Mouse (Mus musculus) embryo, embryonic 10.5 days (tissue): ENCODE results near the gene Esyt1.
"Not testable (repeated sequence)": the region's sequence is repeated elsewhere in the genome, so short reads cannot be mapped to it uniquely, and the experiment has no call there.

Source experiments
- DNase-seq: peaks from one replicate; pipeline ENCODE4 v3.0.0-alpha.2; 2015; ENCODE audit warnings: low spot score

Esyt1 gene

DNA sequence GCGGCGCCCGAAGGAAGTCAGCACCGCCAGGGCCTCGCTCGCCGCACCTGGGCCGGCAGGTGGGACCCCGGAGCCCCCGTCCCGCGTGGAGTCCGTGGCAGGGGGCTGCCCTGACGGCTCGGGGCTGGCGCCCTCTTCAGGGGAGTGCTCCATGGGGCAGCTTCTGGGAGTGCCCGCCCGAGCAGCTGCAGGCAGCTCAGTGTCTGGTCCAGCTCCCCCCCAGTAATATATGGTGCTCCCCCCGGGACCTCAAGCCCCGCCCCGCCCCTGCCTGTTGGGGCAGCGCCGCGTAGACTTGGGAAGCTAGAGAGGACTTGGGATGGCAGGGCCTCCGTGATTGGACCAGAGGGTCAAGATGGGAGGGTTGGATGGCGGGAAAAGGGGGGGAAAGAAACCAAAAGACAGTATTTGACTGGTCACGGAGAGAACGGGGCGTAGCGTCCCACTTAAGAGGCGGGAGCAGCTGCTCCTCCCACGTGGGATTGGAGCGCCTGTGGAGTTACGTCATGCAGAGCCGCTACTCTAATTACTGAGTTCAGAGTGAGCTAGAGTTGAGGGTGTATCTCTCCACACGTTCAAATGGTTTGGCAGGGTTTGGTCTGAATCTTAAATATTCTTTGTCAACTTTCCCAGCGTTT, at the start of gene Esyt1:
Gene Esyt1, minus strand, starts transcription at position 201 of the 638 bp plus-strand sequence.
- peak; percentile 99 for DNase-seq

DNA sequence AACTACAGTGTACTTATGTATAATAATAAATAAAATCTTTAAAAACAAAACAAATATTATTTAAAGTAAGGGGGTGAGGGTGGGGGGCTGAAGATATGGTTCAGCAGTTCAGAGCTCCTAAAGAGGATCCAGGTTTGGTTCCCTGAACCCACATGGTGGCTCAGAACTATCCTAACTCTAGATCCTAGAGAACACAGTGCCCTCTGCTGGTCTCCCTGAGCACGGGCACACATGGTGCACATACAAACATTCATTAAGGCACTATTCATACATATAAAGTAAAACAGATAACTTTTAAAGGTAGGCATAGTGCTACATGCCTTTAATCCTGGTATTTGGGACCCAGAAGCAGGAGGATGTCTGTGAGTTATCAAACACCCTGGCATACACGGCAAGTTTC, 49.4 kb upstream of the Esyt1 start:
- DNase-seq = peak; percentile 32

DNA sequence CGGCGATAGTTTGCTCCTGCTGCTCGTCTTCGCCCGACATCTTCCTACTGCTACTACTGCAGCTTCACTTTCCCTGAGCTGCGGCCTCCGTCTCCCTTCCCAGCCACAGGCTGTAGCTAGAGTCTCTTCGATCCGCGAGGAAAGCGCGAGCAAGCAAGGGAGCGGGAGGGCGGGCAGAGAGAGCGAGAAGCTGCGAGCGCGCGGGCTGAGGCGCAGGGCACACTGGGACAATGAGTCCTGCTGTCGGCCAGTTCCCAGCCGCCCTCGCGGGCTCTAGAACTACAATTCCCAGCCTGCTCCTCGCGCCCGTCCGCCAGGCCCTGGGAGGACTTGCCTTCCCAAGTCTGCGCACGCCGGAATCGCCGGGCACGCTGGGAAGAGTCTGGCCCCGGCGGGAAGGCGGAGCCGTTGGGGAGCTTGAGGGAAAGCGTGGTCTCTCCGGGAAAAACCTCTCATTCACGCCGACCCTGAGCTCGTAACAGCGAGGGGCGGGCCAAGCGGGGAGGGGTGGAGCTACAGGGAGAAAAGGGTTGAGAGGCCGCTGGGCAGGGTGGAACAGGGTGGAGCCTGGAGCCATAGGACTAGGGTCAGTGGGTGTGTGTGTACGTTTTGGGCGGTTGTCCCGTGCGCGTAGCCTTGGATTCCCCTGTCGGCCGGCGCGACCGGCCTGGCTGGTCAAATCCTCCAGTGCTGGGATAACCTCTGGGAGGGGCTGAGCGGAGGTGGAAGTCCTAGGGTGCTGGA, 40.3 kb upstream of the Esyt1 start, which contains the start of gene Pa2g4:
Gene Pa2g4, minus strand, starts transcription at position 200 of the 744 bp plus-strand sequence.
- DNase-seq = peak; percentile 99

DNA sequence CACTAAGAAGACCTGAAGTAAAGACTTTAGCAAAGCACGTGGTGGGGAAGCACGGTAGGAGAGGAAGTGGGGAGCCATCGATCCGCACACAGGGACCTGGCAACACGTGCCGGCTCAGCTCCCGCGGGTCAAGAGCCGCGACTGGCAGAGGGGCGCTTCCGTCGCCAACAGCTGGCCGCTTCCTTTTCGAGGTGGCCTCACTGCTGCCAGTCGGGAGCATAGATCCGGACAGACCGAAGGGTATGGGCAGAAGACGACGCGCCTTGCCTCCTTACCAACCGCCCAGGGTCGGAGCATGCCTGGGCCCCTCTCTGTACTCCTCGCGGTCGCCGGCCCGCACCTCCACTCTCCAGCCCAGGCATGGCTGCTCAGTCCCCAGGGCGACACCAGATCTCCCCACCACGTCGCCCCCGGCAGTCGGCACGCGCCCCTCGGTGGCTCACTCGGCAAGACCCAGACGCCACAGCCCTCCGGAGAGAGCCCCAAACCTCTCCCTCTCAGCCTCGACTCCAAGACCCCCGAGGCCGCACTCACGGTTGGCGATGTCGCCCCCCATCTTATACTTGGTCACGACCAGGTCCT, 39.6 kb upstream of the Esyt1 start:
- peak; percentile 48 for DNase-seq

DNA sequence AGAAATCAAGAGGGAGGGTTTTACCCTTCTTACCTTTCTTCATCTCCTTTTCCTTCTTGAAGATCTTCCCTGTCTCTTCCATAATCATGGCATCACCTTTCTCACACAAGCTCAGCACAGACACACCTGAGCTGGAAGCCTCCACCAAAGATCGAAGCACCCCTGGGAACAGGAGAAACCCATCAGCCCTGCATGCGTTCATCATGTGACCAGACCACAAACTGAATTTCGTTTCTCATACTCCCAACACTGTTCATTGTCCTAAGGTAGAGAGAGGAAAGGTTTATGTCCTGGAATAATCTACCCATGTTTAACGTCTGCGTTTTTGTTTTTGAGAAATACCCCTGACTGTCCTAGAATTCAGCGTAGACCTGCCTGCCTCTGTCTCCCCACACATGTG, 37.9 kb upstream of the Esyt1 start:
- no peak for DNase-seq

DNA sequence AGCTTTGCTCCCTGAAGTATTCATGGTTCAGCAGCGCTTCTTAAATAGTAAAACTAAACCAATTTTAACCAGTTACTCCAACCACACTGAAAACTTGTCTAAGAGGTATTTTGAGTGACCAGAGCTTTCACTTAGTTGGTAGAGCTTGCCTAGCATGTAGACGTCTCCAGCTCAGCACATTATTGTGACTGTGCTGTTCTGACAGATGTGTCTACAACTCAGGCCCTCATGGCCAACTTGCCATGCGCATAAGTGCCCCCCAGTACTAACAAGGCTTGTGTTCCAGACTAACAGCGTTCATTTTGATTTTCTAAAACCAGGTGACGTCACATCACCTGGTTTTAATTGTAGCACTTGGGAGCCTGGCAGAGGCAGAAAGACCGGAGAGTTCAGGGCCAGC, 31.3 kb upstream of the Esyt1 start:
- DNase-seq = no peak

DNA sequence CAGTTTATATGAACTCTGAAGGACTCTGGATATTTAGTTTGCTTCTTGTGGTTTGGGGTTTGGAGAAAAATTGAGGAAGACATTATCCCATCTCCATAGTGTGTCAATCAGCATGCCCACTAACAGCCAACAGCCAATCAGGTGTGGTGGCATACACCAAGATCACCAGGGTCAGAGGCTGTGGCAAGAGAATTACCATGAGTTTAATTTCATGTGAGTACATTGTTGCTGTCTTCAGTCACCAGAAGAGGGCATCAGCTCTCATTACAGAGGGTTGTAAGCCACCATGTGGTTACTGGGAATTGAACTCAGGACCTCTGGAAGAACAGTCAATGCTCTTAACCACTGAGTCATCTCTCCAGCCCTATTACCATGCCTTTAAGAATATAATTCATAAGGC, 30.6 kb upstream of the Esyt1 start:
- DNase-seq = peak; percentile 24

DNA sequence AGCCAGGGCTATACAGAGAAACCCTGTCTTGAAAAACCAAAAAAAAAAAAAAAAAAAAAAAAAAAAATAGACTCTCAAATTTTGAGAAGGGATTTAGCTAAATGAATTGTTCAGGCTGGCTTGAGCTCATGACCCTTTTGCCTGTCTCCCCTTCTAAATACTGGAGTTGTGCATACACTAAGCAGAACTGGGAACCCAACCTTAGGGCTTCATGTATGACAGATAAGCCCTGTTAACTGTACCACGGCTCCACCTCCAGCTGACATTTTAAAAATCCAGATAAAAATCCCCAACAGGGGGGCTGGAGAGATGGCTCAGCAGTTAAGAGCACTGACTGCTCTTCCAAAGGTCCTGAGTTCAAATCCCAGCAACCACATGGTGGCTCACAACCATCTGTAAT, 29.9 kb upstream of the Esyt1 start:
- not testable (repeated sequence) for DNase-seq

DNA sequence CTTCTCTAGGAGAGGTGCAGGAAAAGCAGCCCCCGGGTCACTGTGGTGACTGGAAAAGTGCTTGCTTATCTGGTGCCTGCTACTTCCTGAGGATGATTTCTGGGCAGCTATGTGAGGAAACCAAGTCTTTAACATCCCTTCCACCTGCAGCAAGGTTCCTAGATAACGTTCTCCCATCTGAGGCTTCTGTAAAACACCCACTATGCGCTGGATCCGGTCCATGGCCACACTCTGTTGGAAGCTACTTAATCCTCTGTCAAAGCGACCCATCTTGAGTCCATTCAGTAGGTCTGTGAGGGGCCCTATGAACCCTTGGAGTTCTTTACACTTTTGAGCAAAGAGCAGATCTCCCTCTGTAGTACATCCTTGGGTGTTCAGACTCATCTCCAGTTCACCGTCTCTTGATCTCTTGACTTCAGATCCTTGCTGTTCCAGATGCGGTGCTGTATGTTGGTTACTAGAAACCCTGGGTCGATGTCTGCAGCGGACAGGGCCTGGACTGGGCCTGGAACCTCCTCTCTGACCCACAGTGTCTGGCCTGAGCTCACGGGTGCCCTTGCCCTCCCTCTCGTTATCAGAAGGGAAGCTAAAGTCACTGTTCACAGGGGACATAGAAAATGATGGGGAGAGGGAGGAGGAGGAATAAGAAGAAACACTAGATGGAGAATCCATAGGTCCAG, 24.6 kb upstream of the Esyt1 start:
- DNase-seq = not testable (repeated sequence)

DNA sequence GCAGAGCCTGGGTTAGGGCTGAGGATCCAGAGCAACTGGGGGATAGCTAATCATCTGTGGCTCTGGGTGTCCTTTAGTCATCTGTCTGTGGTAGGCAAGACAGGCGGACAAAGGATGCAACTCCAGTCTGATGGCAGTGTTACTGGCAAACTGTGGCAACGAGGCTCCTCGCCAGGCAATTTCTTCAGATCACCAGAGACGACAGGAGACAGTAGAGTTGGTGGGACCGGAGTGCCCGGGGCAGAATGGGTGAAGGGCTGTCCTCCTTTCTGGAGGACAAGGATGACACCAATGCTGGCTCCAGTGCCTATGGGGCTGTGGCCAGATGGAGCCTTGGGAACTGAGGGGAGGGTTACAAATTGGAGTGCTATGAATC, 24.0 kb upstream of the Esyt1 start:
- not testable (repeated sequence) for DNase-seq

DNA sequence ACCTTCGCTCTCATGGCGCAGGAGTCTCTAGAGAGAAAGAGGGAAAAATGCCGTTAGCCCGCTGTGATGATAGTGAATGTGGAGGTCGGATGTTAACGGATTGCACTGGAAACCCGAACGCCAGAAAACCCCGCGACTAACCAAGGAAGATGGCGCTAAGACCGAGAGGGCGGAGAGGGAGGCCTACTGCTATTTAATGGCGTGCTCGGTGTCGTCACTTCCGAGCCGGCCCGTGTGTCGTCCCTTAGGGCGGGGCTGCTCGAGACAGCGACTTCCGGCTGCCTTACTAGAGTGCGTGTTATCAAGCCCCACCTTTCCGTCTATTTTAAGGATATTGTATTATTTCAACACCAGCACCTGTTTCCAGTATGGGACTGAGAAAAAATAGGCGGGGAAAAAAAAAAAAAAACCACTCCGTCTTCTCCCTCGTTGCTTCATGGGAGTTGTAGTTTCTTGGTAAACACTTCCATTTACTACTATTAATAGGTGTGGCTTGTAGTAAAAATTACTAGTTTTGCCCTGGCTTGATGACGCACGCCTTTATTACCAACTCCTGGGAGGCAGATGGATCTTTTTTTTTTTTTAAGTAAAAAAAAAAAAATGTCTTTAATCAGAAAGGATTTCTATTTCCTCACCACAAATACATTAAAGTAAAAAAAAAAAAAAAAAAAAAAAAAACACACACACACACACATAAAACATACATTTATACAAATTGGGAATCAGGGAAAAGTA, 23.4 kb upstream of the Esyt1 start, which contains the start of gene Rpl41:
Gene Rpl41, minus strand, starts transcription at position 359 of the 735 bp plus-strand sequence.
- DNase-seq = peak; percentile 98

DNA sequence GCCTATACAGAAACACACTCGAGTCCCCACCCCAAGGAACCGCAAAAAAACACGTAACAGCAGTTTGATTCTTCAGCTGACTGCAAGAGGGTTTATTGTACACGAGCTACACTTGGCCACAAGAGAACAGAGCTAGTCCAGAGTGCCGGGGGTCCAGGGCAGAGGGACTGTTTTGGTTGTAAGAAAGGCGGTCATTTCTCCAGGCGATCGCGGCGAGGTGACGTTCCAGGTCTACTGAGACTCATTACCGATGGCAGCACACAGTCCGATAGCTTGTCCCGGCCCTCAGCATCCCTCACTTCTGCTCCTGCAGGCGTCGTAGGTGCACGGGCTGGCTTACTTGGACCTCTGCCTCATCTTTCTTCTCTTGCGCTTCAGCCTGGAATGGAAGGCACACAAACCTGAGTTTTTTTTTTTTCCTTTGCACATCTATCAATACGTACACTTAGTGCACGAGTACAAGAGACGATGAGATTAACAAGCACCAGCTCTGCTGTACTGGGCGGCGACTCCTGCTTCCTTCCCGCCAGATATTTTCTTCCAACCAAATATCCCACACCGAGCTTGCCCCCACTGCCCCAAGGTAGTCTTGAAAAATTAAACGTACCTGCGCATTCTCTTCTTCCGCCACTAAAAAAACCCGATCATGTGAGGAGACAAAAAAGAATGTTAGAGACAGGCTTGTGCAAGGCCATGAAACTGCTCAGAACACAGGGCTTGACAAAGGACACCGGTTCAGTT, 22.6 kb upstream of the Esyt1 start:
- peak; percentile 17 for DNase-seq

DNA sequence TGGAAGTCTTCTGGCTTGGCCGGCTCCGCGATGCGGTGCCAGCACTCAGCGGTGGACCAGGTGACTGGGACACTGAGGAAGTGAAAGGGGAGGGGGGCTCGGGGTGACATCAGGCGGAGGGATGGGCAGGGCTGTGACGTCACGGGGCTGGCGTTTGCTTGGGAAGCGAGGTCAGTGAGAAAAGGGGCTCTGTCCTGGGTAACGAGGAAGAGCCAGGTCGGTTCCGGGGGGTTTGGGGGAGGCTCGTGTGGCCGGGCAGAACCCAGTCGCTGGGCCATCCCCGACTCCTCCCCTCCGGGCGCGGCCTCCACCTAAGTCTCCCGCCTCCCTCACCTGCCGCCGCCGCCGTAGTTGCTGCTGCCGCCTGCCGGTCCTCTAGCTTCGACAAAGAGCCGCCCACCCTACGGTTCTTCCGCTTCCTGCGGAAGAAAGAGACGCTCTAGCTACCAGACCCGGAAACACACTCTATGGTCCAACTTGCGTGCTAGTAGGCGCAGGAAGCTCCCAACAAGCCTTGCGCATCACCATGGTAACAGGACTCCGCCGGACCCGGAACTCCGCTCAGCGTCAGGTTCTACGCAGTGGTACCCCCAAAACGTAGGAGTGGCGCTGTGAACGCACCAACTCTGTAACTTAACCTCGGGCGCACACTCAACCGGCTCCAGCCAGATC, 21.8 kb upstream of the Esyt1 start, which contains the start of gene Zc3h10:
Gene Zc3h10, minus strand, starts transcription at position 414 of the 672 bp plus-strand sequence.
- DNase-seq = peak; percentile 99

DNA sequence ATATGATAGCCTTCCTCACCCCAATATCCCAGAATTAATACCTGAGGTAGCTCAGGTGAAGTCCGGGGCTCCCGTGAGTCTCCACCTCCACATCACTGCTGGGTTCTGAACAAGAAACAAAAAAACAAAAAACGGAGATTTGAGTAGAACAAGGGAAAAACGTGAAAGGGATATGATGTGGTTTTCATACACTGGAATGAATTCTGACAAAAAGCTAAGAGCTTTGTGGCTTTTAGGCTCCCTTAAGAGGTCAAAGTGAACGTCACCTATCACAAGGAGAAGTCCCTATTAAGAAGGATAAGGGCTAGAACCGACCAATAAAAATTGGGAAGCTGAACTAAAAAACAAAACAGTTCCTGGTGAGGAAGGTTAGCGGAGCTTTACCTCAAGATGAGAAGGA, 21.1 kb upstream of the Esyt1 start:
- DNase-seq = no peak

DNA sequence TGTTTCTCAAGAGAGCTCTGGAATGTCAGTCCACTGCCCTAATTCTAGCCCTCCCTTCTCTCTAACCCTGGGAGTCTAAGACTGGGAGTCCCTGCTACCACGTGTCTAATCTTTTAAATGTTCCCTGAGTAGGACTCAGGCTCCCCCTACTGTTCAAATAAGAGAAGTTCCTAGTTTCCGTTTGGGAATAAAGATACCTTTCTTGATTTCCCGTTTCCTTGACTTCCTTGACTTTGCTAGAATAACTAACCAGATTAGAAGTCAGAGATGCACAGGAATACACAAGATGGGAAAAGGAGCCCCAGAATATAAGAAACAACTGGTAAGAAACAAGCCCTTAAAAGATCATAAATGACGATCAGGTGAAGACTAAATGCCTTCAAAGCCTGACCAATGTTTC, 20.7 kb upstream of the Esyt1 start:
- peak; percentile 86 for DNase-seq

DNA sequence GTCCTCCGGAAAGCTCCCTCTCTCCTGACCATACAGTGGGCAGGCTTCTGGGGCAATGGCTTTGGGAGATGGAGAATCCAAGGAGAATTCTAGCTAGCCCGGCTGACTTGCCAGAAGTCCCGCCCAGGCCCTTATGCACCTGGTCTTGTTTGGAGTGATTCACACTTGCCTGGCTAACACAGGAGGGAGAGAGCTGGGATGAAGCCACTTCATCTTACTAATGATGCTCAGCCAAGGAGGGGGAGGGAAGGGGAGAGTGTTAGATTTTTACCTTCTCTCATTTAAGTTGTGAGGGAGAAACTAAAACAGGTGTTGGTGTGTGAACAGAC, 19.9 kb upstream of the Esyt1 start:
- no peak for DNase-seq

DNA sequence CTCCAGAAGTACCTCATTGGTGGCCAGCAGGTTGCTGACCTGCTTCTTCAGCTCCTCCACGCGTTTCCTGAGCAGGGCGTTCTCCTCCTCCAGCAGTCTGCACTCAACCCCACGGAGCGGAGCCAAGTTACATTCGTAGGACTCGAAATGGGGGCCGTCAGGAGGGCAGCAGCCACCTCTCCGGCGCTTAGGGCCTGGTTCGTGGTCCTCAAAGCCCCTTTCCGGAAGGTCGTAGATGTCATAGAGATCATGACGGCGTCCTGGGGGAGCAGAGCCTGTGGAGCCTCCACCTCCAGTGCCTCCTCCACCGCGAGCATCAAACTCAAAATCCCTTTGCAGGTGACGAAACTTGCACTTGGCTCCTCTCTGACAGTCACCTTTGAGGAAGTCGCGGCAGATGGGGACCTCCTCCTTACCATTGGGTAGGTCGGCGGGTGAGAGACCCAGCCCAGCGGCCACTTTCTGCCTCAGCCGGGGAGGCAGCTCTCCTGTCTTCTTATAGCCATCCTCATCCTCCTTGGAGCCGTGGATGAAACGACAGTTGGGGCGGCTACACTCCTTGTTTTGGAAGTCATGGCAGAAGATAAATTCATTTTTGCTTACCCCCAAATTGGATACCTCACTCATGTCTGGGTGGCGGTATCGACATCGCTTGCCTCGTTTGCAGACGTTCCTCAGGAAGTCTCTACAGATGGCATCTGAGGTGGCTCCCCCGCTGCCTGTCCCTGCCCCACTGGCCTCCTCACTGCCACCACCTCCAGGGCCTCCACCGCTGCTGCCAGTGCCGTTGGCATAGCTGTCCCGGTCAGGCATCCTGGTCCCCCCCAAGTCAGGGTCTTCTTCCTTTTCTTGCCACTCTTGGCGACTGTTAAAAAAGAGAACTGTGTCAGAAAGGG, 19.3 kb upstream of the Esyt1 start:
- DNase-seq = no peak

DNA sequence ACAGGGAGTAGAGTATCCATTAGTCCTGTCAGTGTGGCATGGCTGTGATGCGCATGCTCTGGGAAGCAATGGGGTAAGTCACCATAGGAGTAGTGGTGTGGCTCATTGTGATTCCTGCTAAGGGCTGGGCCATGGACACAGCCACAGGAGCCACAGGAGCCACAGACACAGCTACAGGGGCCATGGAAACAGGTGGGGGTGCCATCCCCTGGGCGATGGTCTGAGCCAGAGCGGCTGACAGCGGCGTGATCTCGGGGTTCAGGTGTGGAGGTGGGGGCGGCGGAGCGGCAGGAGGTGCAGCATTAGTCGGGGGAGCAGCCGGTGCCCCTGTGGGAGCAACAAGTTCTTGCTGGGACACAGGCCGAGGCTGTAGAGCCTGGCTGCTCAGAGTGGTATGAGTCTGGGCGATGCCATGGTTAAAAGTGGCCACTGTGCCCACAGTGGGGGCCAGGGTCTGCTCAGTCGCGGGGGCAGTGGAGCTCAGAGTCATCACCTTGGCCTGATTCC, 18.5 kb upstream of the Esyt1 start:
- DNase-seq = no peak

DNA sequence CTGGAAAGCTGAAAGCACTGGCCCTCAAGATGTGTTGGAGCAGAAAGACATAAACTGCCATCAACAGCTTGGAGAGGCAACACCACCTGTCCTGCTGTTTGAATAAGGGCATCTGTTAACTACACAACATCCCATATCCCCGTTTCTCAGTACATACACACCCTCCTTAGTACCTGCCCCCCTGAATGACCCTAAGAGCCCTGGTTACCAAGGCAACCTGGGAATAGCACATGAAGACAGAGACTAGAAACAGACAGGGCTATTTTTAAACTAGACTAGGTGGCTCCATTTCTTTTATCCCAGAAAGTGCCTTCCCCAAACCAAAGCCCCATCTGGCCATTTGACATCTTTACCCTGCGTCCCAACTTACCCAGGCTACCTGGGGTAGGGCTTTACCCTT, 17.4 kb upstream of the Esyt1 start:
- no peak for DNase-seq
